Mouse (Mus musculus) kidney, embryonic 15.5 days (tissue): ENCODE data around the gene Chn2. TPM values are rescaled to one million over a fixed set of nuclear protein-coding genes. Genes with fewer than 3 reads are reported as not detected.

Source experiments
- ATAC-seq: fragments of 200-750 bp; cut with Nextera tagmentation; replicated peaks from 2 replicates; pipeline ENCODE4 v1.8.0; 2017; ENCODE audit warnings: moderate TSS enrichment; ENCODE audit not compliant: low FRiP score
- H3K27ac ChIP-seq: fragments of 300-500 bp; sonication (generic); 2 replicates; pipeline ENCODE4 v1.5.1; 2015; ENCODE audit warnings: mild to moderate bottlenecking, inconsistent platforms
- H3K27me3 ChIP-seq: fragments of 300-500 bp; sonication (generic); 2 replicates; pipeline ENCODE4 v1.6.1; 2015; ENCODE audit warnings: inconsistent platforms
- H3K36me3 ChIP-seq: fragments of 300-500 bp; sonication (generic); 2 replicates; pipeline ENCODE4 v1.6.1; 2015; ENCODE audit warnings: inconsistent platforms
- H3K4me1 ChIP-seq: fragments of 300-500 bp; sonication (generic); 2 replicates; pipeline ENCODE4 v1.6.1; 2015; ENCODE audit warnings: inconsistent platforms
- H3K4me2 ChIP-seq: fragments of 300-500 bp; sonication (generic); 2 replicates; pipeline ENCODE4 v1.6.1; 2015; ENCODE audit warnings: moderate library complexity, mild to moderate bottlenecking, inconsistent platforms
- H3K4me3 ChIP-seq: fragments of 300-500 bp; sonication (generic); replicated peaks from 2 replicates; pipeline ENCODE4 v1.5.1; 2015; ENCODE audit warnings: mild to moderate bottlenecking, inconsistent platforms
- H3K9ac ChIP-seq: fragments of 300-500 bp; sonication (generic); 2 replicates; pipeline ENCODE4 v1.6.1; 2015; ENCODE audit warnings: mild to moderate bottlenecking, inconsistent platforms
- H3K9me3 ChIP-seq: fragments of 300-500 bp; sonication (generic); replicated peaks from 2 replicates; pipeline ENCODE4 v1.6.1; 2016; ENCODE audit warnings: inconsistent platforms
- WGBS: fragments of 180-500 bp; shearing (Covaris S2); methylation state at CpG from one replicate; pipeline ENCODE4 v1.1.7; 2015; ENCODE audit warnings: mixed read lengths; 5-methylcytosine and 5-hydroxymethylcytosine counted together
- polyA plus RNA-seq: library from polyadenylated mRNA; unstranded; fragments of >200 nt; fragmentation: Nextera tagmentation; extraction: Ambion mirVana; gene quantifications from 2 replicates; pipeline ENCODE4 v1.2.1, GENCODE M21; 2015

Gene Chn2
- polyA plus RNA-seq, 1 experiment from 2014 or later: 15.5 TPM

DNA sequence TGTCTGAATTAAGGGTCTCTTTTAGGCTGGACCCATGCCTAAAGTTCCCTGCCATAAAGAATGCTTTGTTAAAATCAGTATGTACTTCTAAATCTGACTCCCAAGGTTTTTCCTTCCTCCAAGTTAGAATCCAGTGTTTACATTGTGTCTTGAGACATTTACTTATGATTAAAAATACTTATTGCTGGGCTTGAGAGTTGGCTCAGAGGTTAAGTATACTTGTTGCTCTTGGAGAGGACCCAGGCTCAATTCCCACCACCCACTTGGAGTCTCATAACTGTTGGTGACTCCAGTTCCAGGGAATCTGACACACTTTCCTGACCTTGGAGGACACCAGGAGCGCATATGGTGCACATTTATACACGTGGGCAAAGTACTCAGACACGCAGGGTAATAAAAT is 20.9 kb downstream of the Chn2 start:
- no peaks in the 10 kb centered on the region for H3K36me3 ChIP-seq
- H3K4me3 ChIP-seq: no peak overlapping the region
- no peaks in the 10 kb centered on the region for H3K9me3 ChIP-seq
- 57% methylated on average over 3 of the region's 3 CpGs for WGBS
- H3K4me2 ChIP-seq: no peak overlapping the region
- peaks cover 28% of the 10 kb centered on the region for H3K4me1 ChIP-seq
- no peak overlapping the region for H3K9ac ChIP-seq
- 0 out of 2 replicates have a peak overlapping the region, but pooled peaks have one; percentile 0 for H3K27ac ChIP-seq
- no peak for ATAC-seq
- H3K27me3 ChIP-seq: peaks cover 15% of the 10 kb centered on the region; the same call in 1 of the 2 replicates

DNA sequence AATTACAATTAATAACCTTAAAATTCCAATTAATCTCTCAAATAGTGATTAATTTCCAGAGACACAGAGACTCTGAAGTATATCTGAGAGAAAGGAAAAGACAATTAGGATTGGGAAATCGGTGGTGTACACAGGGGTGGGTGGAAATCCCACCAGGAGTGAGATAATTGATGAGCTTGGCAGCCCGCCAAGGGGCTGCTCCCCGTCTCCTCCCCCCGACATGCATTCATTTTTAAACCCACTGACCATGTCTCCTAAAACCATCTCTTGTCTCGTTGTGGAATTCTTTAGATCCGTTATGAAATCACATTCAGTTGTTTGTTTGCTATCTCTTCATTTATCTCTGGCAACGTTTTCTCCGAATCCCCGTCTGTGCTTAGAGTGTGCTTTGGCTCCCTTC is 22.0 kb downstream of the Chn2 start:
- no peak overlapping the region for H3K4me2 ChIP-seq
- 25% methylated on average over 9 of the region's 9 CpGs for WGBS
- H3K4me3 ChIP-seq: no peak overlapping the region
- peaks cover 28% of the 10 kb centered on the region for H3K4me1 ChIP-seq
- H3K27ac ChIP-seq: peak overlapping the region; percentile 50
- H3K27me3 ChIP-seq: 0 out of 2 replicates have a peak, but pooled peaks cover 8% of the 10 kb centered on the region
- H3K36me3 ChIP-seq: no peaks in the 10 kb centered on the region
- H3K9ac ChIP-seq: no peak overlapping the region
- ATAC-seq: no peak
- no peaks in the 10 kb centered on the region for H3K9me3 ChIP-seq

DNA sequence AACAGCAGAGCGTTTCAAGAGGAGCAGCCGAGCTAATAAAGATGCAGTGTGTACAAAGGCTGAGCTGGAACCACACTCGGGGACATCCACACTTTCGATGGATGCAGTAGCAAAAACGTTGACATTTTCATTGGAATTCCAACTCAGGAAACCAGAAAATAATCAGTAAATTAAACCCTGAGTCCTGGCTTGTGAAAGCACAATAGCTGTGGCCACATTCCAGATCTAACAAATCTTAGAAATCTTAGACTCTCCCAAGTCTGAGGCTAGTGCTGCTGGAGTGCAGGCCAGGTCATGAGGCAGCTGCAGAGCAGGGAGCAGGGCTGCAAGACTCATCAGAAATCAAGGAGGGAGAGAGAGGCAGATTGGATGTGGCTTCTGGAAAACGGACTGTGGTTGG is 24.5 kb downstream of the Chn2 start:
- Histone ChIP-seq H3K9ac (no peak overlapping the region), H3K36me3 (no peaks in the 10 kb centered on the region), H3K27me3 (0 out of 2 replicates have a peak, but pooled peaks cover 4% of the 10 kb centered on the region), H3K27ac (no peak overlapping the region), H3K4me1 (peaks cover 31% of the 10 kb centered on the region), H3K4me3 (no peak overlapping the region), H3K9me3 (no peaks in the 10 kb centered on the region), H3K4me2 (no peak overlapping the region)
- WGBS: 61% methylated on average over 6 of the region's 6 CpGs
- ATAC-seq: no peak

DNA sequence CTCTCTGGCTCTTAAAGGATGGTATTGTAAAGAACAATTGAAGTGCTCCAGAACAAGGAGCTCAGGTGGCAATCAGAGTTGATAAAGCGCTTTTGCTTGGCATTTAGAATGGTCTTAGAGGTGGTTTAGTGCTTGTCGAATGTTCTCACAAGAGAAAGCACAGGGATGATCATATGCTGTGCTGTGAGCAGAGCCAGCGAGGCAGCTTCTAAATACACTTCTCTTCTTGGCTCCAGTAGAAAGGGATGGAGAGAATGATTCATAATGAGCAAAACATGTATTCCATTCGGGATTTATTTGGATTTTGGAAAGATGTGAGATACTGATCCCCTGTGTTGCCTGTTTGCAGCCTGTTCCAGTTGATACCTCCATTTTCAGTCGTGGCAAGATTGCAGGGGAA is 28.0 kb downstream of the Chn2 start:
- no peak overlapping the region for H3K4me2 ChIP-seq

DNA sequence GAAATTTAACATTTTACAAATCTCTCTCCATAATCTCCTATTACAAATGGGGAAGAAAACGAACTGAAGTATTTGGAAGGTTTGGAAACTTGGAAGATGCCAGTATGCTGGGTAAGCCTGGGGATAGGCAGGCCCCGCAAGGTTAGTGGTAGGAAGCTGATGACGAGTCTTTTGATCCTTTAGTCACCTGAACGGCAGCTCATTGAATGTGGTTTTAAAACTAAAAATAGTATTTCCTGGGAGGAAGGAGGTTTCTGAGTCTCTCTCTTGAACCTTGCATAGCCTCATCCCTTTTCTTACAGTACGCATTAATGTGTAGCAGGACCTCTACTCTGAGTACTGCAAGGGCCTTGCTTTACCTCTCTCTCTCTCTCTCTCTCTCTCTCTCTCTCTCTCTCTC is 29.5 kb downstream of the Chn2 start:
- 69% methylated on average over 5 of the region's 5 CpGs for WGBS
- Histone ChIP-seq H3K9ac (no peak overlapping the region), H3K4me3 (no peak overlapping the region), H3K9me3 (no peaks in the 10 kb centered on the region), H3K27ac (no peak overlapping the region), H3K4me1 (peaks cover 22% of the 10 kb centered on the region), H3K36me3 (no peaks in the 10 kb centered on the region), H3K4me2 (no peak overlapping the region), H3K27me3 (no peaks in the 10 kb centered on the region)
- no peak for ATAC-seq

More for the DNA sequence above, 28.0 kb downstream of the Chn2 start:
- no peaks in the 10 kb centered on the region for H3K9me3 ChIP-seq
- H3K36me3 ChIP-seq: no peaks in the 10 kb centered on the region
- WGBS: 79% methylated on average over 5 of the region's 5 CpGs
- H3K9ac ChIP-seq: no peak overlapping the region
- ATAC-seq: no peak
- H3K4me1 ChIP-seq: peaks cover 26% of the 10 kb centered on the region
- no peak overlapping the region for H3K27ac ChIP-seq
- H3K27me3 ChIP-seq: no peaks in the 10 kb centered on the region
- H3K4me3 ChIP-seq: no peak overlapping the region

DNA sequence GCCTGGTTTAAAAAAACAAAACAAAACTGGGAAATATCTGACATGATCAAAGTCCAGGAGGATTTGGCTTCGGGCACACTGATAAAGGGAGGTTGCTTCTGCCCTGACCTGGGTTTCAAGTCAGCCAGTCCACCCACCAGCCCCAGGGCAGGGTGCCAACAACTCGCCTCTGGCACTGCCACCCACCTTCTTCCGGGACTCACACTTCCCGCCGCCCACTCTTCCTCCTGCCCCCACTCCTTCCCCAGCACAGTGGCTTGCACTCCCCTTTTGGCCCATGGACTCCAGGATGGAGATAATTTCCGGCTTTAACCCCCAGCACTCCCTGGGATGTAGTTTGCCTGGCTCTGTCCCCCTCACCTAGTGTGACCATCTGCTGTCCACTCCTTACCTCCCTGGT is 31.4 kb downstream of the Chn2 start:
- H3K4me1 ChIP-seq: peaks cover 27% of the 10 kb centered on the region
- no peaks in the 10 kb centered on the region for H3K9me3 ChIP-seq
- H3K4me2 ChIP-seq: no peak overlapping the region
- no peaks in the 10 kb centered on the region for H3K36me3 ChIP-seq
- 43% methylated on average over 6 of the region's 6 CpGs for WGBS
- H3K9ac ChIP-seq: no peak overlapping the region
- no peak overlapping the region for H3K4me3 ChIP-seq
- 0 out of 2 replicates have a peak, but pooled peaks have one; percentile 15 for ATAC-seq
- no peak overlapping the region; the same call in 1 of the 2 replicates for H3K27ac ChIP-seq
- H3K27me3 ChIP-seq: no peaks in the 10 kb centered on the region

DNA sequence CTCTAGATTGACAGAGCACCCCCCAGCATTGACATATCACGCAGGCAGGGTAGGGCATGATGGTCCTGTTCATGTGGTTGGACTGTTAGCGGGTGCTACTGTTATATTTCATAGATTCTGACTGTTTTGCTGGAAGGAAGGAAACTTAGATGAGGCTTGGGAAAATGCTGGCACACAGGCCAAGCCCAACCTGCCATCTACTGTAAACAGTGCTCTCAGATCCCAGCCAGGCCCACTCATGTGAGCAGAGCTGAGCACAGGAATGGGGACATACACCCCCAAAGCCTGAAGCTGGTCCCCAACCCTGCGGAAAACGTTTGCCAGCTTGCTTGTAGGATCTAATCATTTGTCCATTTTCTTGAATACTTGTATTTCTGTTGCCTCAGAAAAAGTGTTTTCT is 32.1 kb downstream of the Chn2 start:
- Histone ChIP-seq H3K27ac (no peak overlapping the region), H3K9me3 (no peaks in the 10 kb centered on the region), H3K36me3 (no peaks in the 10 kb centered on the region), H3K4me1 (peaks cover 27% of the 10 kb centered on the region), H3K9ac (no peak overlapping the region), H3K4me2 (no peak overlapping the region), H3K27me3 (no peaks in the 10 kb centered on the region), H3K4me3 (no peak overlapping the region)
- ATAC-seq: no peak
- 87% methylated on average over 4 of the region's 4 CpGs for WGBS

DNA sequence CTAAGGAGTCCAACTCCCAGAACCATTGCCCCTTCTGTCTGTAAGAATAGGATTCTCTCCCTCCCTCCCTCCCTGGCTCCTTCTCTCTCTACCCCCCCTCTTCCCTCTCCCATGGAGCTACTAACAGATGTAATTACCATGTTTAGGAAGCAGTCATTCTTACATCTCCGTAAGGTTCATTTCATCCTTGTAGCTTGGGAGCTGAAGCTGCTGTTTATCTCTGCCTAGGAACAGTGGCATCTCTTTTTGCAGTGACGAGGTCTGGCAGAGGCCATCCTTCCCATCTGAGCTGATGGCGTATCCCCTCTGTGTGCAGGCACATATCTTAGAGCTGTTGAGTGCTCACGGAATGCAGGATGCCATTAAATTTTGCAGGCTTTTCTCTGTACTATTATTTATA is 35.1 kb downstream of the Chn2 start:
- H3K4me1 ChIP-seq: peaks cover 20% of the 10 kb centered on the region
- H3K9me3 ChIP-seq: no peaks in the 10 kb centered on the region
- no peak overlapping the region for H3K27ac ChIP-seq
- H3K36me3 ChIP-seq: no peaks in the 10 kb centered on the region
- H3K4me2 ChIP-seq: no peak overlapping the region
- H3K27me3 ChIP-seq: no peaks in the 10 kb centered on the region
- 47% methylated on average over 4 of the region's 4 CpGs for WGBS
- no peak overlapping the region for H3K4me3 ChIP-seq
- no peak for ATAC-seq
- no peak overlapping the region for H3K9ac ChIP-seq

DNA sequence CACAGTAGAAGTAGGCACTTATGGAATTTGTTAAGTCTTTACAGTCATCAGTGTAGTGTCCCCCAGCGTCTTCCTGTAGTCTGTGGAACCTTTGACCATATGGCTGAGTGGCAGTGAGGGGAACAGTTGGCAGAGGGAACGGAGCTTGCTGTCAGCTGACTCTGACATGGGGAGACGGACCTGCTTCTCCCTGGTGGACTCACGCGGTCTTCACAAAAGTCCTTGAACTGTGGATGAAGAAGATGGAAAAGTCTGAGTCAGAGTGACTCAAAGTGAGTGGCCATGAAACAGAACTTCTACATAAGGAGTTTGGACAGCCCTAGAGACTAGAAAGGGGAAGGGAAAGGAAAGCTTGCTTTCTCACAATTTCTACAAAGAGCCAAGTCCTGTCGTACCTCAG is 36.1 kb downstream of the Chn2 start:
- ATAC-seq: no peak
- no peak overlapping the region for H3K4me3 ChIP-seq
- H3K9ac ChIP-seq: no peak overlapping the region
- H3K36me3 ChIP-seq: no peaks in the 10 kb centered on the region
- no peak overlapping the region for H3K27ac ChIP-seq
- no peaks in the 10 kb centered on the region for H3K9me3 ChIP-seq
- peaks cover 18% of the 10 kb centered on the region for H3K4me1 ChIP-seq
- H3K4me2 ChIP-seq: no peak overlapping the region
- WGBS: 82% methylated on average over 6 of the region's 6 CpGs
- no peaks in the 10 kb centered on the region for H3K27me3 ChIP-seq

DNA sequence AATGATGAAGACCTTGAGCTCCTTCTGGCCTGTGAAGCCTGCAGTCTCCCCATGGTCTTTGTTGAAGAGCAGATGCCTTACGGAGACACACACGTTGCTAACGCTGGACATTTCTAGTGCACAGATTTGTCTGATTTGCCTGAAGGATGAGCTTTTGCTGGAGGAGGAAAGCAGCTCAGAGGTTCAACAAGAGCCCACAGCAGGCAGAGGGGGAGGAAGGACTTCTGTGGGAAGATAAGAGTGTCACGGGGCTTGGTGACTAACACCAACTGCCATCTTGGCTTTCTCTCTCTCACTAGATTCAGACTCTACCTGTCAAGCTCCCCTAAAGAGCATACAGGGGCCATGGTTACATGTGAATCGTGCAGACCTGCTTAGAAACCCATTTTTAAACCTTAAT is 37.3 kb downstream of the Chn2 start:
- no peak for ATAC-seq
- no peak overlapping the region for H3K4me3 ChIP-seq
- H3K9me3 ChIP-seq: no peaks in the 10 kb centered on the region
- H3K36me3 ChIP-seq: no peaks in the 10 kb centered on the region
- H3K27me3 ChIP-seq: no peaks in the 10 kb centered on the region
- H3K4me1 ChIP-seq: peaks cover 9% of the 10 kb centered on the region
- no peak overlapping the region for H3K9ac ChIP-seq
- no peak overlapping the region for H3K4me2 ChIP-seq
- 90% methylated on average over 5 of the region's 5 CpGs for WGBS
- H3K27ac ChIP-seq: no peak overlapping the region

DNA sequence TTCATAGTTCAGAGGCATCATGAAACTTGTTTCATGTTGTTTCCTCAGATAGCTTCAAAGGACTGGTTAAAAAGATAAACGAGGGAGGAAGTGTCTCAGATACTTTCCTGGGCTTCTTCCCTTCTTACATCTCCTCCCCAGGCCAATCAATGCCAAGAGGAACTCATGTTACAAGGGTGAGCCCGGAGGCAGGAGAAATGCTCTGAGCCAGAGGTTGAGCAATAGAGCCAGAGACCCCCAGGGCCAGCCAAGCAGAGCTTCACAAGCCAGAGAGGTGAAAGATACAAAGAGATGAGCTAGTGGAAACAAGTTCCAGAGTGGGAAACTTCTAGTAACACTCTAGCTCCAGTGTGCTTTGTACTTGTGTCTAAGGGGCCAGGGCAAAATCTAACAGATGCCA is 38.9 kb downstream of the Chn2 start:
- Histone ChIP-seq H3K27me3 (no peaks in the 10 kb centered on the region), H3K9me3 (no peaks in the 10 kb centered on the region), H3K36me3 (no peaks in the 10 kb centered on the region), H3K9ac (no peak overlapping the region), H3K27ac (no peak overlapping the region), H3K4me3 (no peak overlapping the region), H3K4me1 (peaks cover 22% of the 10 kb centered on the region), H3K4me2 (no peak overlapping the region)
- ATAC-seq: no peak
- 28% methylated on average over 2 of the region's 2 CpGs for whole genome bisulfite sequencing

DNA sequence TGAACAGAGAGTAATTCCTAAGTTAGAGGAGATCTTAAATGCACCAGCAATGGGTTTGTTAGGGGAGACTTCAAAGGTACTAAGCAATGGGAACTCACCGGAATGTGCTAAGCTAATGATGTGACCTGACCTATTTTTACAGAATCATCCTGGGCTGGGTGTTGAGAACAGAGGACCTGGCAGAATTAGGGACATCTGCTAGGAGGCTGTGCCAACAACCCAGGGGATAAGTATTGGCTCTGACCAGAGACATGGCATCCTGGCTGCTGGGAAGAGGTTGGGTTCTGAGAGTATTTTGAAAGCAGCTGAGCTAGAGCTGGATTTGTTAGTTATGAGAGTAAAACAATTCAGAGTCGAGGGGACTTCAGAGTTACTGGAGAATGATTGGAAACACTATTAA is 40.5 kb downstream of the Chn2 start:
- Histone ChIP-seq H3K27ac (no peak overlapping the region), H3K4me1 (peaks cover 22% of the 10 kb centered on the region), H3K9me3 (no peaks in the 10 kb centered on the region), H3K27me3 (no peaks in the 10 kb centered on the region), H3K4me2 (no peak overlapping the region), H3K4me3 (no peak overlapping the region), H3K9ac (no peak overlapping the region), H3K36me3 (no peaks in the 10 kb centered on the region)
- 84% methylated on average over 2 of the region's 2 CpGs for WGBS
- ATAC-seq: no peak

DNA sequence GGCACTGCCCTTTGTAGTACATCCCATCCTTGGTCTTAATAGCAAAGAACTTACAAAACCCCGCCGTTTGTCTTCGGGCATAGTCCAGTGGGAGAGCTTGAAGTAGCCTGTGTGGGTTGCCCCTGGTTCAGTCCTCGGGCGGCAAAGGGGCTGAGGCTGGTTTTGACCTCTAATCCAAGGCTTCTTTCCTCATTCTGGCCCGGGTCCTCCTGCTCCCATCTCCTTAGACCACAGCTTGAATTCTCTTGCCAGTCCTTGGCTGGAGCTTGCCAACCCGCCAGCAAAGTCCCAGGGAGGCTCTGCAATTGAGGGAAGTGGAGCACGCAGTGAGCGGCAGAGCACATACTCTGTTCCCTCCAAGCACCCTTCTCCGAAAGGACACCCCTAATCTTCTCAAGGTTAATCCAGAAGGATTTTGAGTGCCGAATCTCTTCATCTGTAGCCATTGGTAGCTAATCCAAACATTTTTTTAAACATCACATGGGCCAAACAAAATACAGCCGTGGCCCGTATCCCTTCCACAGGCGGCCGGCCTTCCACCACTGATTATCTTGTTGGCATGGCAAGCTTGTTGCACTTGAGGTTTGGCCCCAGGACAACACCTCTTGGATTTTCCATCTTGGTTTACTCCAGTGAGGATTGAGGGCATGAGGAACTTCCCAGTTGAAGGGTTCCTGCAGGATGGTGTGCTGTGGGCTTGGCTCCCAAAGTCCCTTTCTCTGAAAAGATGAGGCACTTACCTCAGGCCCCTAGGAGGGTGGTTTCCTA is 41.3 kb downstream of the Chn2 start:
- Histone ChIP-seq H3K27ac (no peak overlapping the region), H3K4me1 (peaks cover 27% of the 10 kb centered on the region), H3K9ac (no peak overlapping the region), H3K4me3 (no peak overlapping the region), H3K9me3 (no peaks in the 10 kb centered on the region), H3K4me2 (no peak overlapping the region), H3K27me3 (no peaks in the 10 kb centered on the region), H3K36me3 (no peaks in the 10 kb centered on the region)
- WGBS: 89% methylated on average over 15 of the region's 15 CpGs
- no peak for ATAC-seq
